ENCODE assay signal across 9 mouse cellular contexts in the genomic region with DNA sequence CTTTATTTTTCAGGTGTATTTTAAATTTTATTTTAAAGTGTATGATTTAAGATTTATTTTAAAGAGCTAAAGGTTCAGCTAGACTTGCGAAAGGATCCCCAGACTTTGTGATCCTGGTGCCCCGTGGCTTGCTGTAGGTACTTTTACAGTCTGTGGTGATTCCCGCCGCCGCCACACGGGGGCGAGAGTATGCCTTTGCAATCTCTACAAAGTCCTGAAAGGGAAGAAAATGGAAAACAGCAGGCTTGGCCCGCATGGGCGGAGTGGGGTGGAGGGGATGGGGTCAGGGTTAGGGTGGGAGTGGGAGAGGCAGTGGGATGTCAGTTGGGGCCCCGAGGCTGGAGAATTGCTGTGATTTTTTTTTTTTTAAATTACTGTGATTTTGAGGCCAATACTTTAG. TPM values are rescaled to one million over a fixed set of nuclear protein-coding genes. Genes with fewer than 3 reads are reported as not detected.
DNase-seq lines count a peak whose midpoint lies in the region; ATAC-seq and TF ChIP-seq lines count a peak whose summit lies in the region.
"Had no signal": no experiment of that assay in that cellular context is flagged by ENCODE, and none has a peak within 500 bp of the region (broad histone marks: within the 10 kb centered on the region; RNA-seq: fewer than 3 reads in every experiment).

No protein-coding gene starts in this region.

- no peak overlapping the region for H3K4me2 ChIP-seq in kidney, embryonic 14.5 days (replicated peaks; ENCODE audit: low read depth, low read length)
- H3K4me2 ChIP-seq: heart, embryonic 13.5 days had no signal

- H3K27me3 ChIP-seq in kidney, embryonic 14.5 days (ENCODE audit: control insufficient read depth, insufficient read depth, low read length): no peaks in the 10 kb centered on the region
- H3K27me3 ChIP-seq in liver, adult 2 months (ENCODE audit: control insufficient read depth, insufficient read depth, low read length): no peaks in the 10 kb centered on the region
- H3K27me3 ChIP-seq: heart, embryonic 13.5 days had no signal

- peak; percentile 74 for DNase-seq in A20 (ENCODE audit: low read depth, low spot score)
- DNase-seq in ZHBTc4 (ENCODE audit: low read depth, low spot score): peak; percentile 92
- DNase-seq in gastrocnemius, postnatal 25 days: peak; percentile 55
- peak; percentile 24 for DNase-seq in liver, adult 2 months (ENCODE audit: extremely low read depth, low read depth, low spot score)
- peak; percentile 80 for DNase-seq in ovary, postnatal 36 days (ENCODE audit: low spot score)
- DNase-seq in thymus, postnatal 14 days: peak; percentile 89

- H3K27ac ChIP-seq in cortical plate, adult 2 months (ENCODE audit: insufficient read depth, low read length): no peak overlapping the region
- H3K27ac ChIP-seq in kidney, embryonic 14.5 days (ENCODE audit: low read depth, low read length): no peak overlapping the region; the same call in 1 of the 2 replicates
- no peak overlapping the region for H3K27ac ChIP-seq in liver, adult 2 months (replicated peaks; ENCODE audit: insufficient read depth, low read depth, low read length)
- H3K27ac ChIP-seq: heart, embryonic 13.5 days had no signal

- no peaks in the 10 kb centered on the region for H3K79me2 ChIP-seq in liver, adult 2 months (ENCODE audit: control insufficient read depth, insufficient read depth, low read length)

- H3K36me3 ChIP-seq in kidney, embryonic 14.5 days (ENCODE audit: control insufficient read depth, insufficient read depth, low read length): no peaks in the 10 kb centered on the region
- no peaks in the 10 kb centered on the region for H3K36me3 ChIP-seq in liver, adult 2 months (ENCODE audit: control insufficient read depth, insufficient read depth, low read length)
- H3K36me3 ChIP-seq: heart, embryonic 13.5 days had no signal

- ATAC-seq in kidney, embryonic 14.5 days (ENCODE audit: low FRiP score, low TSS enrichment): 0 out of 2 replicates have a peak, but pooled peaks have one; percentile 40

- peak; percentile 69 for TF ChIP-seq CTCF in cortical plate, adult 2 months (IDR thresholded peaks at IDR 0.05; ENCODE audit: extremely low read depth, insufficient read depth, low read length)
- TF ChIP-seq CTCF in liver, adult 2 months (IDR thresholded peaks at IDR 0.05; ENCODE audit: low read depth, low read length): peak; percentile 89

- H3K4me1 ChIP-seq in cortical plate, adult 2 months (ENCODE audit: control insufficient read depth, insufficient read depth, low read length): no peaks in the 10 kb centered on the region
- peaks cover 10% of the 10 kb centered on the region for H3K4me1 ChIP-seq in kidney, embryonic 14.5 days (ENCODE audit: control insufficient read depth, insufficient read depth, low read length)
- no peaks in the 10 kb centered on the region for H3K4me1 ChIP-seq in liver, adult 2 months (ENCODE audit: control insufficient read depth, insufficient read depth, low read length)

- no peak for TF ChIP-seq POLR2A in cortical plate, adult 2 months (IDR thresholded peaks at IDR 0.05; ENCODE audit: extremely low read depth, insufficient read depth, low read length)
- TF ChIP-seq POLR2A in liver, adult 2 months (IDR thresholded peaks at IDR 0.05; ENCODE audit: extremely low read depth, insufficient read depth, low read length): no peak

- no peak overlapping the region for H3K4me3 ChIP-seq in cortical plate, adult 2 months (ENCODE audit: insufficient read depth, low read length)
- H3K4me3 ChIP-seq in kidney, embryonic 14.5 days (ENCODE audit: low read length): no peak overlapping the region
- no peak overlapping the region for H3K4me3 ChIP-seq in liver, adult 2 months (ENCODE audit: insufficient read depth, low read depth, low read length)
- H3K4me3 ChIP-seq: heart, embryonic 13.5 days had no signal

- H3K9me3 ChIP-seq in kidney, embryonic 14.5 days (ENCODE audit: control insufficient read depth, low read length): no peaks in the 10 kb centered on the region
- H3K9me3 ChIP-seq: heart, embryonic 13.5 days had no signal

- no peak overlapping the region for H3K9ac ChIP-seq in kidney, embryonic 14.5 days (ENCODE audit: low read depth, low read length)
- no peak overlapping the region for H3K9ac ChIP-seq in liver, adult 2 months (ENCODE audit: low read depth, low read length)
- H3K9ac ChIP-seq: heart, embryonic 13.5 days had no signal

- WGBS in kidney, embryonic 14.5 days: 3% methylated on average over 10 of the region's 10 CpGs
- WGBS in liver, adult 2 months: 3% methylated on average over 10 of the region's 10 CpGs

RNA-seq across cellular contexts. Expression of a gene that starts 7.7 kb away (rescaled TPM):
- 0.04 TPM in 1 of 2 replicates, not detected in the other for polyA plus RNA-seq in cortical plate, adult 2 months (2012; rRNA removed)
- total RNA-seq in gastrocnemius, postnatal 25 days (2021): under 1 TPM in 1 of 2 experiments, not detected in 1; 0.11 TPM
- polyA plus RNA-seq in kidney, embryonic 14.5 days (2014; fragmentation: Nextera tagmentation; extraction: Ambion mirVana): 0.85 and 0.99 TPM in 2 replicates
- 0.34 and 0.55 TPM in 2 replicates for total RNA-seq in liver, adult 2 months (2014; rRNA removed)
- 1.3 and 2.1 TPM in 2 replicates for polyA plus RNA-seq in liver, adult 2 months (2012; rRNA removed)

RNA-seq across cellular contexts. Expression of a gene that starts 8.3 kb away (rescaled TPM):
- polyA plus RNA-seq in cortical plate, adult 2 months (2012; rRNA removed): 0.45 and 0.61 TPM in 2 replicates
- total RNA-seq in gastrocnemius, postnatal 25 days (2021): not detected
- 1.3 and 2.2 TPM in 2 replicates for polyA plus RNA-seq in kidney, embryonic 14.5 days (2014; fragmentation: Nextera tagmentation; extraction: Ambion mirVana)
- total RNA-seq in liver, adult 2 months (2014; rRNA removed): not detected in 2 replicates
- not detected in 2 replicates for polyA plus RNA-seq in liver, adult 2 months (2012; rRNA removed)

RNA-seq across cellular contexts. Expression of a gene that starts 37.7 kb away (rescaled TPM):
- 6.5 and 7.4 TPM in 2 replicates for polyA plus RNA-seq in cortical plate, adult 2 months (2012; rRNA removed)
- 10 to 100 TPM; 23.6 to 26.4 TPM for total RNA-seq in gastrocnemius, postnatal 25 days (2021)
- 13.5 and 17.5 TPM in 2 replicates for polyA plus RNA-seq in kidney, embryonic 14.5 days (2014; fragmentation: Nextera tagmentation; extraction: Ambion mirVana)
- total RNA-seq in liver, adult 2 months (2014; rRNA removed): 1.0 and 2.1 TPM in 2 replicates
- 0.70 and 2.0 TPM in 2 replicates for polyA plus RNA-seq in liver, adult 2 months (2012; rRNA removed)

RNA-seq across cellular contexts. Expression of a gene that starts 51.4 kb away (rescaled TPM):
- polyA plus RNA-seq in cortical plate, adult 2 months (2012; rRNA removed): 8.9 and 9.6 TPM in 2 replicates
- total RNA-seq in gastrocnemius, postnatal 25 days (2021): 1 to 10 TPM; 5.9 to 7.3 TPM
- 24.0 and 26.6 TPM in 2 replicates for polyA plus RNA-seq in kidney, embryonic 14.5 days (2014; fragmentation: Nextera tagmentation; extraction: Ambion mirVana)
- total RNA-seq in liver, adult 2 months (2014; rRNA removed): 1.0 and 1.9 TPM in 2 replicates
- 4.3 and 7.1 TPM in 2 replicates for polyA plus RNA-seq in liver, adult 2 months (2012; rRNA removed)

Comparison
In these comparisons a context has a peak if more than half of its experiments do, and no peak if none do; other contexts are left out.
1. DNase-seq: peak in every context shown above with its lines; median percentile 92 in ZHBTc4; 89 in thymus, postnatal 14 days; 80 in ovary, postnatal 36 days; 74 in A20; 55 in gastrocnemius, postnatal 25 days; 24 in liver, adult 2 months.